Mouse (Mus musculus) olfactory bulb, adult 2 months (tissue): ENCODE measurements around the gene Kdm7a.

Source experiments
- CTCF ChIP-seq: fragments of 200-500 bp; IDR thresholded peaks from 2 replicates; pipeline ENCODE4 v1.5.1; 2012; ENCODE audit warnings: low read depth, mild to moderate bottlenecking, low read length, moderate library complexity; ENCODE audit not compliant: insufficient read depth
- POLR2A ChIP-seq: fragments of 200-500 bp; IDR thresholded peaks from 2 replicates; pipeline ENCODE4 v1.6.1; 2012; ENCODE audit warnings: mild to moderate bottlenecking, low read depth, low read length, moderate library complexity; ENCODE audit not compliant: insufficient read depth

DNA sequence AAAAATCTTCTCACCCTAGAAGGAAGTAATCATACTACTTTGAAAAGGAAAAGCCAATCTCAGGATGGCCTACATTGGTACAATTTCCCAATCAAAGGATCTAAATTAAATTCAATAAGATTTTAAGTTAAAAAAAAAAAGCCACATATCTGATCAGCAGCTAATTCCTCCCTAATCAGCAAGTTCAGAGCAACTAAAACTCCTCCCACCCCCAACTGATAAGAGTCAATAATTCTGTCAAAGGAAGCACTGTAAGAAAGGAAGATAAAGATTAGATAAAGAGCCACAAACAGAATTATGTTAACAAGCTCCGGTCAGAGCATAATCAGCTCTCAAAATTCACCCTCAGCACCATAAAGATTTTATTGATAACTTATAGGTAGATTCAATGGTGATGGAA, 37.5 kb downstream of the Kdm7a start:
- TF ChIP-seq POLR2A = no peak
- no peak for TF ChIP-seq CTCF
